19 mouse cellular contexts compared by ENCODE assay signal in genomic region chr4:119450436-119450835, GRCm38 (mm10). TPM values are rescaled to one million over a fixed set of nuclear protein-coding genes. Genes with fewer than 3 reads are reported as not detected.
DNase-seq lines count a peak whose midpoint lies in the region; ATAC-seq lines count a peak whose summit lies in the region.
"Had no signal": no experiment of that assay in that cellular context is flagged by ENCODE, and none has a peak within 500 bp of the region (broad histone marks: within the 10 kb centered on the region; RNA-seq: fewer than 3 reads in every experiment).

No protein-coding gene starts in this region.

- 0 out of 2 replicates have a peak overlapping the region, but pooled peaks have one; percentile 8 for H3K9ac ChIP-seq in hindbrain, embryonic 13.5 days
- no peak overlapping the region for H3K9ac ChIP-seq in hindbrain, embryonic 14.5 days
- H3K9ac ChIP-seq in midbrain, embryonic 13.5 days (replicated peaks): no peak overlapping the region
- H3K9ac ChIP-seq: embryonic facial prominence, embryonic 12.5 days; forebrain, embryonic 13.5 days had no signal

- H3K4me1 ChIP-seq in hindbrain, embryonic 13.5 days (replicated peaks): peaks cover 9% of the 10 kb centered on the region
- peaks cover 13% of the 10 kb centered on the region for H3K4me1 ChIP-seq in hindbrain, embryonic 14.5 days (replicated peaks; ENCODE audit: control insufficient read depth, insufficient read depth, low read length)
- H3K4me1 ChIP-seq in midbrain, embryonic 13.5 days (replicated peaks): peaks cover 9% of the 10 kb centered on the region

- H3K4me2 ChIP-seq in hindbrain, embryonic 13.5 days: no peak overlapping the region
- no peak overlapping the region for H3K4me2 ChIP-seq in hindbrain, embryonic 14.5 days (replicated peaks)
- no peak overlapping the region for H3K4me2 ChIP-seq in midbrain, embryonic 13.5 days (replicated peaks)
- H3K4me2 ChIP-seq: embryonic facial prominence, embryonic 12.5 days; forebrain, embryonic 13.5 days had no signal

- no peak for DNase-seq in frontal cortex, postnatal 14 days (ENCODE audit: low spot score in 2 of 2)
- no peak for DNase-seq in hindbrain, embryonic 14.5 days (ENCODE audit: low spot score)
- DNase-seq: adrenal gland, adult 2 months; adrenal gland, postnatal 10 days; adrenal gland, postnatal 25 days; cerebellum, adult 11-12 months; cerebellum, adult 2 months; cerebellum, adult 9-10 months; cerebellum, postnatal 10 days; cerebellum, postnatal 25 days had no signal

- WGBS in hindbrain, embryonic 13.5 days: 79% methylated on average over 7 of the region's 7 CpGs
- 78% methylated on average over 7 of the region's 7 CpGs for WGBS in hindbrain, embryonic 14.5 days
- WGBS in midbrain, embryonic 13.5 days: 79% methylated on average over 7 of the region's 7 CpGs

- H3K4me3 ChIP-seq in hindbrain, embryonic 13.5 days: no peak overlapping the region
- H3K4me3 ChIP-seq in hindbrain, embryonic 14.5 days (replicated peaks; ENCODE audit: low read length): no peak overlapping the region
- H3K4me3 ChIP-seq in midbrain, embryonic 13.5 days (replicated peaks): no peak overlapping the region
- H3K4me3 ChIP-seq: embryonic facial prominence, embryonic 10.5 days; embryonic facial prominence, embryonic 12.5 days; forebrain, embryonic 13.5 days had no signal

- 0 out of 2 replicates have a peak, but pooled peaks cover 3% of the 10 kb centered on the region for H3K27me3 ChIP-seq in hindbrain, embryonic 13.5 days
- H3K27me3 ChIP-seq in hindbrain, embryonic 14.5 days (ENCODE audit: control insufficient read depth, insufficient read depth, low read length): no peaks in the 10 kb centered on the region
- no peaks in the 10 kb centered on the region for H3K27me3 ChIP-seq in midbrain, embryonic 13.5 days
- H3K27me3 ChIP-seq: embryonic facial prominence, embryonic 12.5 days; forebrain, embryonic 13.5 days had no signal

- H3K36me3 ChIP-seq in hindbrain, embryonic 13.5 days: no peaks in the 10 kb centered on the region
- H3K36me3 ChIP-seq in hindbrain, embryonic 14.5 days (replicated peaks; ENCODE audit: control insufficient read depth, insufficient read depth): no peaks in the 10 kb centered on the region
- no peaks in the 10 kb centered on the region for H3K36me3 ChIP-seq in midbrain, embryonic 13.5 days
- H3K36me3 ChIP-seq: embryonic facial prominence, embryonic 10.5 days; embryonic facial prominence, embryonic 12.5 days had no signal

- ATAC-seq in frontal cortex, adult (ENCODE audit: low TSS enrichment): peak; percentile 81
- no peak for ATAC-seq in hindbrain, embryonic 13.5 days (ENCODE audit: low FRiP score)
- no peak for ATAC-seq in hindbrain, embryonic 14.5 days (ENCODE audit: low FRiP score)
- no peak for ATAC-seq in midbrain, embryonic 13.5 days
- ATAC-seq: forebrain, embryonic 13.5 days; forebrain, embryonic 16.5 days had no signal

- no peaks in the 10 kb centered on the region for H3K9me3 ChIP-seq in hindbrain, embryonic 13.5 days
- H3K9me3 ChIP-seq in hindbrain, embryonic 14.5 days (ENCODE audit: control insufficient read depth, low read length): no peaks in the 10 kb centered on the region
- H3K9me3 ChIP-seq in midbrain, embryonic 13.5 days: no peaks in the 10 kb centered on the region
- H3K9me3 ChIP-seq: embryonic facial prominence, embryonic 10.5 days; embryonic facial prominence, embryonic 12.5 days; forebrain, embryonic 13.5 days had no signal

- H3K27ac ChIP-seq in hindbrain, embryonic 13.5 days: no peak overlapping the region
- H3K27ac ChIP-seq in hindbrain, embryonic 14.5 days: no peak overlapping the region
- no peak overlapping the region for H3K27ac ChIP-seq in midbrain, embryonic 13.5 days
- H3K27ac ChIP-seq: embryonic facial prominence, embryonic 10.5 days; embryonic facial prominence, embryonic 12.5 days; forebrain, embryonic 13.5 days had no signal

RNA-seq across cellular contexts. Expression of gene Zmynd12, which starts 27.8 kb away (rescaled TPM):
- 0.40 and 0.44 TPM in 2 replicates for polyA plus RNA-seq in hindbrain, embryonic 13.5 days (2015; fragmentation: Nextera tagmentation; extraction: Ambion mirVana)
- polyA plus RNA-seq in hindbrain, embryonic 14.5 days (2014; fragmentation: Nextera tagmentation; extraction: Ambion mirVana): 0.23 and 0.83 TPM in 2 replicates
- 0.28 and 0.76 TPM in 2 replicates for polyA plus RNA-seq in midbrain, embryonic 13.5 days (2015; fragmentation: Nextera tagmentation; extraction: Ambion mirVana)
- polyA plus RNA-seq: C2C12; forebrain, embryonic 11.5 days had no signal

RNA-seq across cellular contexts. Expression of gene Ppcs, which starts 28.2 kb away (rescaled TPM):
- polyA plus RNA-seq in hindbrain, embryonic 13.5 days (2015; fragmentation: Nextera tagmentation; extraction: Ambion mirVana): 21.5 and 21.8 TPM in 2 replicates
- 23.4 and 25.6 TPM in 2 replicates for polyA plus RNA-seq in hindbrain, embryonic 14.5 days (2014; fragmentation: Nextera tagmentation; extraction: Ambion mirVana)
- 17.7 and 18.2 TPM in 2 replicates for polyA plus RNA-seq in midbrain, embryonic 13.5 days (2015; fragmentation: Nextera tagmentation; extraction: Ambion mirVana)

RNA-seq across cellular contexts. Expression of gene Ccdc30, which starts 35.1 kb away (rescaled TPM):
- polyA plus RNA-seq in hindbrain, embryonic 13.5 days (2015; fragmentation: Nextera tagmentation; extraction: Ambion mirVana): 18.4 and 20.2 TPM in 2 replicates
- polyA plus RNA-seq in hindbrain, embryonic 14.5 days (2014; fragmentation: Nextera tagmentation; extraction: Ambion mirVana): 19.7 and 20.9 TPM in 2 replicates
- 19.2 and 19.7 TPM in 2 replicates for polyA plus RNA-seq in midbrain, embryonic 13.5 days (2015; fragmentation: Nextera tagmentation; extraction: Ambion mirVana)

RNA-seq across cellular contexts. Expression of gene Rimkla, which starts 42.0 kb away (rescaled TPM):
- polyA plus RNA-seq in hindbrain, embryonic 13.5 days (2015; fragmentation: Nextera tagmentation; extraction: Ambion mirVana): 19.9 and 21.0 TPM in 2 replicates
- 30.5 and 37.8 TPM in 2 replicates for polyA plus RNA-seq in hindbrain, embryonic 14.5 days (2014; fragmentation: Nextera tagmentation; extraction: Ambion mirVana)
- 15.7 and 16.5 TPM in 2 replicates for polyA plus RNA-seq in midbrain, embryonic 13.5 days (2015; fragmentation: Nextera tagmentation; extraction: Ambion mirVana)
- polyA plus RNA-seq: C2C12 had no signal
